Mouse (Mus musculus) kidney, postnatal 25 days (tissue): Measurements from ENCODE around the gene Tnip1.

Source experiments
- DNase-seq, 2 experiments: peaks; one replicate each; pipeline ENCODE4 v3.0.0; 2021; ENCODE audit warnings: mixed read lengths in 2 of 2

The Tnip1 gene

GRCm38 (mm10) chr11:54871831-54872537 is 90.7 kb downstream of the Tnip1 start:
- no peak for DNase-seq

GRCm38 (mm10) chr11:54869318-54869717 is 93.4 kb downstream of the Tnip1 start:
- no peak for DNase-seq

DNA sequence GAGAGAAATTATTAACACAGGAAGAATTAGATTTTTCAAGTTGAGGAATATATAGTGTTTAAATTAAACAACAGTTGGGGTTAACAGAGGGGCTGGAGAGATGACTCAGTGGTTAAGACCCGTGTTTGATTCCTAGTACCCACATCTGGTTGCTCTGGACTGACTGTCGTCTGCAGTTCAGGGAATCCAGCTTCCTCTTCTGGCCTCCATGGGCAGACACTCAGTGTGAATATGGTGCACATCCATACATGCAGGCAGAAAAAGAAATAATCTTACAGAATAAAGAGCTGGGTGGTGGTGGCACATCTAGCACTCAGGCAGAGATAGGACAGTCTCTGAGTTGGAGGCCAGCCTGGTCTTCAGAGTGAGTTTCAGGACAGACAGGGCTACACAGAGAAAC is 94.3 kb downstream of the Tnip1 start:
- DNase-seq, result no peak

DNA sequence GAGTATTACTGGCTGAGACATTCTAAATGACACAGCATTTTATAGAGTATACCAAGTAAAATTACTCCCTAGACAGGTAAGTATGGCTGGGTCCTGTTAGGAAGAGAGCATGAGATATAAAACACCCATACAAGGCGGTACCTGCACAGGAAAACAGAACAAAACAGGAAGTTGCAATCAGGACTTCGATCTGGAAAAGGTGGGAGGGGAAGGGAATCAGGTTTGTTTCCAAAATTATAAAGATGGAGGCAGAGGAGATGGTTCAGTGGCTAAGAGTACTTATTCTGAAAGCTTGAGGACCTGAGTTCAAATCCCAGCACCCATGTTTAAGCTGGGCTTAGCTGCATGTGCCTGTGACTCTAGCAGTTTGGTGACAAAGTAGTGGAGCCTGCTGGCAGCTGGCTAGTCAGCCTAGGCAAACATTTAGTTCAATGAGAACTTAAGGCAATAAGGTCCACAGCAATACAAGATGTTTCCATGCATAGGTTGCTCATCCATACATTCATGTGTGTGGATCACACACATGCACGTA is 94.7 kb downstream of the Tnip1 start:
- no peak for DNase-seq

DNA sequence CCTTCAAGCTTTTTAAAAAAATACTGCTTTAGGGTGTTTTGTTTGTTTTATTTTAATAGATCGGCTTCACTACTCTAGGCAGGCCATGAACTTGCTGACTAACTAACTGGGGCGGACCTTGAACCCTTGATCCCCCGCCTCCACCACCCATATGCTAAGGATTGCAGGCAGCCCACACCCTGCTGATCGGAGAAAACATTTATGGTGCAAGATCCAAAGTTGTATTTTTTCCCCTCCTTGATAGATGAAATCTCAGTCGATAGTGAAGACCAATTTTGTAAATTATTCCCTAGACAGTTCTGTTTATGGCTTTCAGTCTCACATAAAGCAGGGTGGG is 95.7 kb downstream of the Tnip1 start:
- peak; percentile 72 to 83 for DNase-seq

GRCm38 (mm10) chr11:54866119-54867048 is 96.3 kb downstream of the Tnip1 start, which contains the start of gene Hint1:
Gene Hint1, plus strand, starts transcription at chr11:54866383.
- DNase-seq, result peak; percentile 89 to 94

DNA sequence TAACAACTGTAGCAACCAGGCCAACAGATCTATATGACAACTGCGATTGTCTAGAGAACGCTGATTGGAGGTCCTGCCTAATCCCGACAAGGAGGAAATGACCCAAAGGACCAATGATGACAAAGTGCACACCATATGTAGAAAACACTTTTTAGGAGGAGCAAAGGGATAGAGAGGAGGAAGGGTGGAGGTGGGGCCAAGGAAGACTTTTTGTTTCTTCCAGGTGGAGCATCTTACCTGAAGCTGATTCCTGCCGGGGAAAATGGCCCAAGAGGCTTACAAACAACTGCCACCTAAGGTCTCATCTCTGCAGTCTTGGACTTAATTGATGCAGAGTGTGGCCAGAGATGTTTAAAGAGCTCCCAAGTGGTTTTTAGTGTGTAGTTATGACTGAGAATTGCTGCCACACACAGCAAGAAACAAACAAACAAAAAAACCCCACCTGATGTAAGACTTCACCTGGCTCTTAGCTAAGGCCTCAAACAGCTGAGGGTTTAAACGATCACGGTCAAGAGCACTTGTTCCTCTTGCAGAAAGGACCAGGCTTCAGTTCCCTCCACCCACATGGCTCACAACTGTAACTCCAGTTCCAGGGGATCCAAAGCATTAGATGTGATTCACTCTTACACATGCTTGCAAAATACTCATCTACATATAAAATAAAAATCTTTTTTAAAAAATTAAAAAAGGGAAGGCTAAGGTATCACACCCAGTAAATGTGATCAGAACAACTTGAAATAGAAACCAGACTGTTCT is 97.2 kb downstream of the Tnip1 start:
- no peak for DNase-seq

DNA sequence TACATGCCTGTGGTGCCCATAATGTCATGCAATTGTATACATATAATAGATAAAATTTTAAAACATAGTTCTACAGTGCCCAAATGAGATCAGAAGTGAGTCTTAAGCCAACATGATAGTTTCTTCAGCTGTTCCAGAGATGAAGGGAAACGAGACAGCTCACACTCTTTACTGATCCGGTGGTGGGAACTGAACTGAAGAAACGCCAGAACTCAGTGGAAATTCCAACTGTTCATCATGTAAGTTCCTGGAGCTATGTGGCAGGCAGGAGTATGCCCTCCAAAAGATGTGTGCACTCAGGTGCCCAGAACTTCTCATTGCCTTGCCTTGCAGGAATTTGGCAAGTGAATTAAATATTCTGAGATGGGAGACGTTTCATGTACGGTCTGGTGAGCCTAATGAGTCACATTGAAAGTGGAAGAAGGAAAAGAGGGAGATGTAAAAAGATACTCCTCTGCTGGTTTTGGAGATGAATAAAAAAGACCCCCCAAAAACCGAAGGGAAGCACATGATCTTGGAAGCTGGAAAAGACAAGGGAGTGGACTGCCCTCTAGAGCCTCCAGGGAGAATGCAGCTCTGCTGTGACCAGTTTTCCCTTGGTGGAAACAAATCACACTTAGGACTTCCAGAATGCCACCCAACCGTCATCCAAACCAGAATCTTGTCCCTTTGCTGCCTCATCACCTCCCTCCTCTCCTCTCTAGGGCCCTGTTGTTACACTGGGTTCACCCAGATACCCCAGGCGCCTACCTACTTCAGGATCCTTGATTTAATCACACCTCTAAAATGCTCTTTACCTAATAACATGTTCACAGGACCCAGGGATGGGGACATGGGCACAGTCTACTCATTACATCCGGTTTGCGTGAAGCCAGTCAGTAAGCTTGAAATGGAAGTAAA is 99.8 kb downstream of the Tnip1 start:
- peak; percentile 51 to 66 for DNase-seq

DNA sequence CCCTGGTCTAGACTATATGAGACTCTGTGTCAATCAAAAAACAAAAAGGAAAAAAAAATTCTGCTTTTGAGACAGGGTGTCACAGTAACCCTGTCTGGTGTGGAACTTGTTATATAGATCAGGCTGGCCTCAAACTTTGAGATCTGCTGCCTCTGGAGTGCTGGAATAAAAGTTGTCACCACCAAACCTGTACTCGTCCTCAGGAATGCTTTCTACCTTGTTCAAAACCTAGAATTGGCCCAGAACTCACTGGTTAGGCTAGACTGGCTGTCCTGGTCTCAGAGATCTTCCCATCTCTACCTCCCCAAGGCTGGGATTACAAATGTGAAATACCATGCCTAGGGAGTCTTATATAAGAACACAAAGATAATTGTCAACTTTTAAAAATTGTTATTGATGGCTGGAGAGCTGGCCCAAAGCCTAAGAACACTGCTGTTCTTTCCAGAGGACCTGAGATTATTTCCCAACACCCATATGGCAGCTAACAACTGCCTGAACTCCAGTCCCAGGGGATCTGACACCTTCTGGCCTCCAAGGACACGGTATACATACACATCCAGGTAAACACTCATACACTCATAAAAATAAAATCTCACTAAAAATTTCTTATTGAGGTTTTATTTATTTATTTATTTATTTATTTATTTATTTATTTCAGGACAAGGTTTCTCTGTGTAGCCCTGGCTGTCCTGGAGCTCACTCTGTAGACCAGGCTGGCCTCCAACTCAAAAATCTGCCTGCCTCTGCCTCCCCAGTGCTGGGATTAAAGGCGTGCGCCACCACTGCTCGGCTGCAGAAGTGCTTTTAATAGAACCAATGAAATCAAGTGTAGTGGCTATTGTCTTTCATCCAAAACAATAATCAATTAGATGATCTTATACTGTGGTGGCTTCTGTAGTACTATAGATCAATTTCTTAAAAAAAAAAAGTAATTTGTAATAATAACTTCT is 101.0 kb downstream of the Tnip1 start:
- DNase-seq, result no peak
